Mouse (Mus musculus): ENCODE results near the gene Cnot1. TPM values are rescaled to one million over a fixed set of nuclear protein-coding genes. Genes with fewer than 3 reads are reported as not detected.
A peak's percentile ranks its signal among the peaks of the same experiment; 100 is the strongest.

Cnot1 gene
- polyA plus RNA-seq, 1 experiment from 2014 or later: 52.9 TPM

GRCm38 (mm10) chr8:95785591-95785990 lies 21.7 kb downstream of the Cnot1 start:
- Histone ChIP-seq H3K4me3 (no peak overlapping the region), H3K36me3 (peaks cover 67% of the 10 kb centered on the region), H3K9ac (no peak overlapping the region), H3K27me3 (no peaks in the 10 kb centered on the region), H3K9me3 (no peaks in the 10 kb centered on the region; the same call in 1 of the 2 replicates), H3K27ac (no peak overlapping the region), H3K4me2 (no peak overlapping the region), H3K4me1 (no peaks in the 10 kb centered on the region)
- 82% methylated on average over 4 of the region's 4 CpGs for WGBS
- no peak for ATAC-seq (ENCODE audit: insufficient number of reproducible peaks, low FRiP score, low TSS enrichment, low read depth)

GRCm38 (mm10) chr8:95782628-95783027 lies 24.6 kb downstream of the Cnot1 start:
- no peaks in the 10 kb centered on the region; the same call in 1 of the 2 replicates for H3K9me3 ChIP-seq

GRCm38 (mm10) chr8:95781775-95782174 lies 25.5 kb downstream of the Cnot1 start:
- Histone ChIP-seq H3K9me3 (no peaks in the 10 kb centered on the region; the same call in 1 of the 2 replicates), H3K27ac (no peak overlapping the region), H3K9ac (no peak overlapping the region), H3K27me3 (no peaks in the 10 kb centered on the region), H3K4me2 (no peak overlapping the region), H3K4me3 (no peak overlapping the region), H3K4me1 (no peaks in the 10 kb centered on the region), H3K36me3 (peaks cover 63% of the 10 kb centered on the region)
- 99% methylated on average over 2 of the region's 2 CpGs for WGBS
- ATAC-seq (ENCODE audit: insufficient number of reproducible peaks, low FRiP score, low TSS enrichment, low read depth): no peak

More at GRCm38 (mm10) chr8:95782628-95783027, 24.6 kb downstream of the Cnot1 start:
- H3K27me3 ChIP-seq: no peaks in the 10 kb centered on the region
- H3K4me3 ChIP-seq: no peak overlapping the region
- H3K4me1 ChIP-seq: no peaks in the 10 kb centered on the region
- no peak overlapping the region for H3K4me2 ChIP-seq
- no peak overlapping the region for H3K9ac ChIP-seq
- peaks cover 71% of the 10 kb centered on the region for H3K36me3 ChIP-seq
- ATAC-seq (ENCODE audit: insufficient number of reproducible peaks, low FRiP score, low TSS enrichment, low read depth): no peak
- no peak overlapping the region for H3K27ac ChIP-seq

GRCm38 (mm10) chr8:95781085-95781484 lies 26.2 kb downstream of the Cnot1 start:
- ATAC-seq (ENCODE audit: insufficient number of reproducible peaks, low FRiP score, low TSS enrichment, low read depth): no peak
- H3K4me1 ChIP-seq: no peaks in the 10 kb centered on the region
- WGBS: 98% methylated on average over 3 of the region's 3 CpGs

GRCm38 (mm10) chr8:95764133-95764532 lies 43.1 kb downstream of the Cnot1 start:
- Histone ChIP-seq H3K9me3 (no peaks in the 10 kb centered on the region), H3K36me3 (peaks cover 74% of the 10 kb centered on the region), H3K4me1 (no peaks in the 10 kb centered on the region), H3K9ac (no peak overlapping the region), H3K27ac (no peak overlapping the region), H3K27me3 (no peaks in the 10 kb centered on the region), H3K4me2 (no peak overlapping the region), H3K4me3 (no peak overlapping the region)
- WGBS: 90% methylated on average over 1 of the region's 1 CpGs
- ATAC-seq (ENCODE audit: insufficient number of reproducible peaks, low FRiP score, low TSS enrichment, low read depth): no peak

More at GRCm38 (mm10) chr8:95781085-95781484, 26.2 kb downstream of the Cnot1 start:
- Histone ChIP-seq H3K36me3 (peaks cover 56% of the 10 kb centered on the region), H3K4me3 (no peak overlapping the region), H3K4me2 (no peak overlapping the region), H3K27ac (no peak overlapping the region), H3K27me3 (no peaks in the 10 kb centered on the region), H3K9ac (no peak overlapping the region), H3K9me3 (no peaks in the 10 kb centered on the region; the same call in 1 of the 2 replicates)

GRCm38 (mm10) chr8:95760323-95760722 lies 46.9 kb downstream of the Cnot1 start:
- peaks cover 68% of the 10 kb centered on the region for H3K36me3 ChIP-seq
- WGBS: 92% methylated on average over 6 of the region's 6 CpGs
- no peak overlapping the region for H3K27ac ChIP-seq
- H3K27me3 ChIP-seq: no peaks in the 10 kb centered on the region
- no peak overlapping the region for H3K4me3 ChIP-seq
- no peaks in the 10 kb centered on the region for H3K4me1 ChIP-seq
- no peak overlapping the region for H3K4me2 ChIP-seq
- H3K9ac ChIP-seq: no peak overlapping the region
- no peaks in the 10 kb centered on the region for H3K9me3 ChIP-seq
- no peak for ATAC-seq (ENCODE audit: insufficient number of reproducible peaks, low FRiP score, low TSS enrichment, low read depth)

- Histone ChIP-seq H3K9me3 (no peaks in the 10 kb centered on the region), H3K4me3 (no peak overlapping the region), H3K27ac (no peak overlapping the region), H3K36me3 (peaks cover 70% of the 10 kb centered on the region), H3K4me1 (no peaks in the 10 kb centered on the region), H3K4me2 (no peak overlapping the region), H3K9ac (no peak overlapping the region), H3K27me3 (no peaks in the 10 kb centered on the region)
- no peak for ATAC-seq (ENCODE audit: insufficient number of reproducible peaks, low FRiP score, low TSS enrichment, low read depth)
- WGBS: 100% methylated on average over 1 of the region's 1 CpGs
Observed at GRCm38 (mm10) chr8:95751924-95752323, 55.3 kb downstream of the Cnot1 start.

- no peak overlapping the region for H3K27ac ChIP-seq
- H3K36me3 ChIP-seq: peaks cover 87% of the 10 kb centered on the region
- WGBS: 97% methylated on average over 4 of the region's 4 CpGs
- ATAC-seq (ENCODE audit: insufficient number of reproducible peaks, low FRiP score, low TSS enrichment, low read depth): no peak
- no peaks in the 10 kb centered on the region for H3K9me3 ChIP-seq
- no peak overlapping the region for H3K9ac ChIP-seq
- H3K4me3 ChIP-seq: no peak overlapping the region
- H3K27me3 ChIP-seq: no peaks in the 10 kb centered on the region
- H3K4me1 ChIP-seq: no peaks in the 10 kb centered on the region
- no peak overlapping the region for H3K4me2 ChIP-seq
Observed at GRCm38 (mm10) chr8:95748028-95748427, 59.2 kb downstream of the Cnot1 start.

GRCm38 (mm10) chr8:95741732-95742131 lies 65.5 kb downstream of the Cnot1 start:
- H3K4me1 ChIP-seq: no peaks in the 10 kb centered on the region
- WGBS: 93% methylated on average over 7 of the region's 7 CpGs
- no peaks in the 10 kb centered on the region for H3K27me3 ChIP-seq
- ATAC-seq (ENCODE audit: insufficient number of reproducible peaks, low FRiP score, low TSS enrichment, low read depth): no peak
- H3K36me3 ChIP-seq: peaks cover 88% of the 10 kb centered on the region
- H3K27ac ChIP-seq: no peak overlapping the region
- H3K9ac ChIP-seq: no peak overlapping the region
- no peak overlapping the region for H3K4me3 ChIP-seq
- H3K4me2 ChIP-seq: no peak overlapping the region
- H3K9me3 ChIP-seq: no peaks in the 10 kb centered on the region

GRCm38 (mm10) chr8:95738596-95738995 lies 68.7 kb downstream of the Cnot1 start:
- H3K4me2 ChIP-seq: no peak overlapping the region
- WGBS: 78% methylated on average over 7 of the region's 7 CpGs
- no peak overlapping the region for H3K4me3 ChIP-seq
- no peaks in the 10 kb centered on the region for H3K27me3 ChIP-seq
- H3K9me3 ChIP-seq: no peaks in the 10 kb centered on the region
- peaks cover 83% of the 10 kb centered on the region for H3K36me3 ChIP-seq
- no peak overlapping the region for H3K27ac ChIP-seq
- no peak overlapping the region for H3K9ac ChIP-seq
- H3K4me1 ChIP-seq: no peaks in the 10 kb centered on the region
- ATAC-seq (ENCODE audit: insufficient number of reproducible peaks, low FRiP score, low TSS enrichment, low read depth): no peak

- peaks cover 76% of the 10 kb centered on the region for H3K36me3 ChIP-seq
- no peak overlapping the region for H3K9ac ChIP-seq
- no peaks in the 10 kb centered on the region for H3K9me3 ChIP-seq
- H3K27me3 ChIP-seq: no peaks in the 10 kb centered on the region
- no peaks in the 10 kb centered on the region for H3K4me1 ChIP-seq
- WGBS: 80% methylated on average over 4 of the region's 4 CpGs
- H3K4me3 ChIP-seq: no peak overlapping the region
- no peak for ATAC-seq (ENCODE audit: insufficient number of reproducible peaks, low FRiP score, low TSS enrichment, low read depth)
- no peak overlapping the region for H3K4me2 ChIP-seq
- no peak overlapping the region for H3K27ac ChIP-seq
Observed at GRCm38 (mm10) chr8:95727625-95728024, 79.6 kb downstream of the Cnot1 start.

- Histone ChIP-seq H3K4me2 (peak overlapping the region; percentile 91), H3K27ac (0 out of 2 replicates have a peak overlapping the region, but pooled peaks have one; percentile 1)
- no peak for ATAC-seq (ENCODE audit: insufficient number of reproducible peaks, low FRiP score, low TSS enrichment, low read depth)
Observed at GRCm38 (mm10) chr8:95716546-95717335, 90.5 kb downstream of the Cnot1 start.

More at GRCm38 (mm10) chr8:95716546-95717335, 90.5 kb downstream of the Cnot1 start:
- H3K27me3 ChIP-seq: no peaks in the 10 kb centered on the region
- H3K4me3 ChIP-seq: peak overlapping the region; percentile 87
- peaks cover 16% of the 10 kb centered on the region for H3K4me1 ChIP-seq
- 18% methylated on average over 21 of the region's 21 CpGs for WGBS
- peaks cover 47% of the 10 kb centered on the region for H3K36me3 ChIP-seq
- H3K9ac ChIP-seq: peak overlapping the region; percentile 87
- H3K9me3 ChIP-seq: no peaks in the 10 kb centered on the region
